Mouse (Mus musculus): Measurements from ENCODE around the gene Crip2. TPM values are rescaled to one million over a fixed set of nuclear protein-coding genes. Genes with fewer than 3 reads are reported as not detected.

Crip2 gene
- polyA plus RNA-seq, 1 experiment from 2014 or later, result 125 TPM

GRCm38 (mm10) chr12:113151661-113152271 lies 11.7 kb downstream of the Crip2 start:
- H3K4me1 ChIP-seq, result peaks cover 30% of the 10 kb centered on the region
- WGBS, result under 1% methylated on average over 36 of the region's 36 CpGs
- H3K27me3 ChIP-seq (replicated peaks), result peaks cover 11% of the 10 kb centered on the region; the same call in 1 of the 2 replicates

GRCm38 (mm10) chr12:113152272-113152661 lies 12.2 kb downstream of the Crip2 start:
- Histone ChIP-seq H3K27me3 (replicated peaks) (peaks cover 11% of the 10 kb centered on the region; the same call in 1 of the 2 replicates), H3K4me1 (peaks cover 32% of the 10 kb centered on the region), H3K27ac (no peak overlapping the region), H3K36me3 (no peaks in the 10 kb centered on the region), H3K4me3 (replicated peaks) (peak overlapping the region; percentile 45), H3K4me2 (peak overlapping the region; percentile 88), H3K9me3 (no peaks in the 10 kb centered on the region), H3K9ac (0 out of 2 replicates have a peak overlapping the region, but pooled peaks have one; percentile 1)
- WGBS, result 23% methylated on average over 19 of the region's 19 CpGs
- ATAC-seq (ENCODE audit: insufficient read depth, low FRiP score, low read depth), result no peak

More at GRCm38 (mm10) chr12:113151661-113152271, 11.7 kb downstream of the Crip2 start:
- ATAC-seq (ENCODE audit: insufficient read depth, low FRiP score, low read depth), result no peak
- H3K9ac ChIP-seq, result 0 out of 2 replicates have a peak overlapping the region, but pooled peaks have one; percentile 1
- peak overlapping the region; percentile 45 for H3K4me3 ChIP-seq (replicated peaks)
- H3K4me2 ChIP-seq, result peak overlapping the region; percentile 88
- H3K9me3 ChIP-seq, result no peaks in the 10 kb centered on the region
- H3K36me3 ChIP-seq, result no peaks in the 10 kb centered on the region
- no peak overlapping the region for H3K27ac ChIP-seq

- WGBS, result 78% methylated on average over 6 of the region's 6 CpGs
- 0 out of 2 replicates have a peak, but pooled peaks cover 11% of the 10 kb centered on the region for H3K27me3 ChIP-seq (replicated peaks)
- peaks cover 33% of the 10 kb centered on the region for H3K4me1 ChIP-seq
- no peak overlapping the region for H3K9ac ChIP-seq
- H3K4me3 ChIP-seq (replicated peaks), result no peak overlapping the region
- no peak overlapping the region for H3K27ac ChIP-seq
- no peak overlapping the region for H3K4me2 ChIP-seq
- ATAC-seq (ENCODE audit: insufficient read depth, low FRiP score, low read depth), result no peak
- H3K36me3 ChIP-seq, result no peaks in the 10 kb centered on the region
- no peaks in the 10 kb centered on the region for H3K9me3 ChIP-seq
Observed at GRCm38 (mm10) chr12:113152991-113153525, 13.0 kb downstream of the Crip2 start.

GRCm38 (mm10) chr12:113153971-113154370 lies 13.9 kb downstream of the Crip2 start:
- no peak overlapping the region for H3K9ac ChIP-seq
- H3K27ac ChIP-seq, result no peak overlapping the region
- 94% methylated on average over 7 of the region's 7 CpGs for WGBS
- no peaks in the 10 kb centered on the region for H3K36me3 ChIP-seq
- no peaks in the 10 kb centered on the region for H3K9me3 ChIP-seq
- 0 out of 2 replicates have a peak, but pooled peaks cover 11% of the 10 kb centered on the region for H3K27me3 ChIP-seq (replicated peaks)
- H3K4me1 ChIP-seq, result peaks cover 33% of the 10 kb centered on the region
- ATAC-seq (ENCODE audit: insufficient read depth, low FRiP score, low read depth), result no peak
- no peak overlapping the region for H3K4me3 ChIP-seq (replicated peaks)
- H3K4me2 ChIP-seq, result no peak overlapping the region

- Histone ChIP-seq H3K27ac (peak overlapping the region; percentile 91; the same call in 1 of the 2 replicates), H3K27me3 (replicated peaks) (0 out of 2 replicates have a peak, but pooled peaks cover 11% of the 10 kb centered on the region), H3K36me3 (no peaks in the 10 kb centered on the region), H3K4me2 (peak overlapping the region; percentile 87), H3K4me3 (replicated peaks) (peak overlapping the region; percentile 56), H3K9ac (no peak overlapping the region), H3K9me3 (no peaks in the 10 kb centered on the region), H3K4me1 (peaks cover 33% of the 10 kb centered on the region)
- 80% methylated on average over 6 of the region's 6 CpGs for WGBS
- ATAC-seq (ENCODE audit: insufficient read depth, low FRiP score, low read depth), result no peak
Observed at GRCm38 (mm10) chr12:113154747-113155075, 14.7 kb downstream of the Crip2 start.

GRCm38 (mm10) chr12:113155076-113155771 lies 15.2 kb downstream of the Crip2 start:
- Histone ChIP-seq H3K9ac (peak overlapping the region; percentile 55), H3K36me3 (no peaks in the 10 kb centered on the region), H3K9me3 (no peaks in the 10 kb centered on the region), H3K4me1 (peaks cover 33% of the 10 kb centered on the region), H3K27ac (peak overlapping the region; percentile 91), H3K4me2 (peak overlapping the region; percentile 87), H3K4me3 (replicated peaks) (peak overlapping the region; percentile 56), H3K27me3 (replicated peaks) (0 out of 2 replicates have a peak, but pooled peaks cover 11% of the 10 kb centered on the region)
- no peak for ATAC-seq (ENCODE audit: insufficient read depth, low FRiP score, low read depth)
- WGBS, result 6% methylated on average over 31 of the region's 32 CpGs

GRCm38 (mm10) chr12:113155887-113156539 lies 16.0 kb downstream of the Crip2 start, which contains the start of gene Tedc1:
TSS of gene Tedc1 (plus strand) at chr12:113156421.
- Histone ChIP-seq H3K4me3 (replicated peaks) (peak within 1 kb of the TSS; percentile 56), H3K4me1 (peaks cover 33% of the 10 kb centered on the region), H3K4me2 (peak within 1 kb of the TSS; percentile 87), H3K9ac (peak within 1 kb of the TSS; percentile 55), H3K36me3 (no peaks in the 10 kb centered on the region), H3K27ac (peak within 1 kb of the TSS; percentile 91), H3K27me3 (replicated peaks) (0 out of 2 replicates have a peak, but pooled peaks cover 6% of the 10 kb centered on the region), H3K9me3 (no peaks in the 10 kb centered on the region)
- WGBS, result under 1% methylated on average over 46 of the region's 46 CpGs
- peak; percentile 95 for ATAC-seq (ENCODE audit: insufficient read depth, low FRiP score, low read depth)

GRCm38 (mm10) chr12:113156540-113156929 lies 16.5 kb downstream of the Crip2 start:
- peak; percentile 23; the same call in 1 of the 2 replicates for ATAC-seq (ENCODE audit: insufficient read depth, low FRiP score, low read depth)
- under 1% methylated on average over 23 of the region's 23 CpGs for WGBS
- peaks cover 30% of the 10 kb centered on the region for H3K4me1 ChIP-seq

GRCm38 (mm10) chr12:113157002-113157401 lies 17.0 kb downstream of the Crip2 start:
- Histone ChIP-seq H3K27me3 (replicated peaks) (0 out of 2 replicates have a peak, but pooled peaks cover 6% of the 10 kb centered on the region), H3K9me3 (no peaks in the 10 kb centered on the region), H3K36me3 (no peaks in the 10 kb centered on the region), H3K27ac (peak overlapping the region; percentile 71), H3K4me1 (peaks cover 26% of the 10 kb centered on the region), H3K4me3 (replicated peaks) (peak overlapping the region; percentile 56), H3K9ac (peak overlapping the region; percentile 32), H3K4me2 (peak overlapping the region; percentile 69)
- no peak for ATAC-seq (ENCODE audit: insufficient read depth, low FRiP score, low read depth)
- 28% methylated on average over 8 of the region's 8 CpGs for WGBS

More at GRCm38 (mm10) chr12:113156540-113156929, 16.5 kb downstream of the Crip2 start:
- H3K9ac ChIP-seq, result peak overlapping the region; percentile 32
- peak overlapping the region; percentile 69 for H3K4me2 ChIP-seq
- peak overlapping the region; percentile 71 for H3K27ac ChIP-seq
- no peaks in the 10 kb centered on the region for H3K36me3 ChIP-seq
- H3K9me3 ChIP-seq, result no peaks in the 10 kb centered on the region
- H3K4me3 ChIP-seq (replicated peaks), result peak overlapping the region; percentile 56
- 0 out of 2 replicates have a peak, but pooled peaks cover 6% of the 10 kb centered on the region for H3K27me3 ChIP-seq (replicated peaks)

GRCm38 (mm10) chr12:113157521-113157920 lies 17.5 kb downstream of the Crip2 start:
- 0 out of 2 replicates have a peak, but pooled peaks cover 2% of the 10 kb centered on the region for H3K27me3 ChIP-seq (replicated peaks)
- no peak overlapping the region for H3K27ac ChIP-seq
- H3K4me1 ChIP-seq, result peaks cover 21% of the 10 kb centered on the region
- H3K4me2 ChIP-seq, result peak overlapping the region; percentile 69
- no peaks in the 10 kb centered on the region for H3K9me3 ChIP-seq
- H3K4me3 ChIP-seq (replicated peaks), result no peak overlapping the region
- H3K9ac ChIP-seq, result no peak overlapping the region
- no peak for ATAC-seq (ENCODE audit: insufficient read depth, low FRiP score, low read depth)
- WGBS, result 83% methylated on average over 8 of the region's 8 CpGs
- no peaks in the 10 kb centered on the region for H3K36me3 ChIP-seq

- WGBS, result 89% methylated on average over 8 of the region's 8 CpGs
- Histone ChIP-seq H3K4me3 (replicated peaks) (no peak overlapping the region), H3K4me2 (no peak overlapping the region), H3K27me3 (replicated peaks) (no peaks in the 10 kb centered on the region), H3K4me1 (peaks cover 21% of the 10 kb centered on the region), H3K9me3 (no peaks in the 10 kb centered on the region), H3K36me3 (no peaks in the 10 kb centered on the region), H3K27ac (no peak overlapping the region), H3K9ac (no peak overlapping the region)
- no peak for ATAC-seq (ENCODE audit: insufficient read depth, low FRiP score, low read depth)
Observed at GRCm38 (mm10) chr12:113157971-113158370, 17.9 kb downstream of the Crip2 start.

Measured in stomach, embryonic 15.5 days (tissue).